Mouse (Mus musculus) limb, embryonic 11.5 days (tissue): Measurements from ENCODE around the gene Tmprss6. TPM values are rescaled to one million over a fixed set of nuclear protein-coding genes. Genes with fewer than 3 reads are reported as not detected.

Source experiments
- ATAC-seq: fragments of 200-750 bp; cut with Nextera tagmentation; 2 replicates; pipeline ENCODE4 v1.8.0; 2017; ENCODE audit warnings: low read depth; ENCODE audit not compliant: insufficient number of reproducible peaks, low FRiP score, low TSS enrichment
- DNase-seq: peaks from one replicate; pipeline ENCODE4 v3.0.0-alpha.2; 2015; ENCODE audit warnings: low spot score
- H3K27ac ChIP-seq: fragments of 300-500 bp; sonication (generic); replicated peaks from 2 replicates; pipeline ENCODE4 v1.5.1; 2014; ENCODE audit warnings: low read depth, mild to moderate bottlenecking, low read length
- H3K27me3 ChIP-seq: fragments of 300-500 bp; sonication (generic); 2 replicates; pipeline ENCODE4 v1.6.1; 2014; ENCODE audit warnings: mild to moderate bottlenecking, low read length, mixed read lengths; ENCODE audit not compliant: control insufficient read depth, insufficient read depth
- H3K36me3 ChIP-seq: fragments of 300-500 bp; sonication (generic); 2 replicates; pipeline ENCODE4 v1.6.1; 2014; ENCODE audit warnings: mild to moderate bottlenecking, low read length, moderate library complexity, mixed read lengths; ENCODE audit not compliant: control insufficient read depth, insufficient read depth
- H3K4me1 ChIP-seq: fragments of 300-500 bp; sonication (generic); 2 replicates; pipeline ENCODE4 v1.6.1; 2014; ENCODE audit warnings: low read length, mixed read lengths; ENCODE audit not compliant: control insufficient read depth, insufficient read depth
- H3K4me2 ChIP-seq: fragments of 300-500 bp; sonication (generic); 2 replicates; pipeline ENCODE4 v1.6.1; 2014; ENCODE audit warnings: low read depth, mild to moderate bottlenecking, moderate library complexity; ENCODE audit not compliant: severe bottlenecking
- H3K4me3 ChIP-seq: fragments of 300-500 bp; sonication (generic); 2 replicates; pipeline ENCODE4 v1.5.1; 2014; ENCODE audit warnings: low read depth, low read length
- H3K9ac ChIP-seq: fragments of 300-500 bp; sonication (generic); 2 replicates; pipeline ENCODE4 v1.6.1; 2014; ENCODE audit warnings: mild to moderate bottlenecking, low read length
- H3K9me3 ChIP-seq: fragments of 300-500 bp; sonication (generic); 2 replicates; pipeline ENCODE4 v1.6.1; 2016; ENCODE audit warnings: low read length; ENCODE audit not compliant: control insufficient read depth
- WGBS: fragments of 180-500 bp; shearing (Covaris S2); extraction: QIAGEN DNeasy Blood & Tissue Kit; methylation state at CpG from one replicate; pipeline ENCODE4 v1.1.7; 2014; 5-methylcytosine and 5-hydroxymethylcytosine counted together
- polyA plus RNA-seq: library from polyadenylated mRNA; unstranded; fragments of >200 nt; fragmentation: Nextera tagmentation; extraction: Ambion mirVana; gene quantifications from 2 replicates; pipeline ENCODE4 v1.2.1, GENCODE M21; 2014

Tmprss6 gene
- polyA plus RNA-seq, 1 experiment from 2014 or later, result 0.27 TPM

DNA sequence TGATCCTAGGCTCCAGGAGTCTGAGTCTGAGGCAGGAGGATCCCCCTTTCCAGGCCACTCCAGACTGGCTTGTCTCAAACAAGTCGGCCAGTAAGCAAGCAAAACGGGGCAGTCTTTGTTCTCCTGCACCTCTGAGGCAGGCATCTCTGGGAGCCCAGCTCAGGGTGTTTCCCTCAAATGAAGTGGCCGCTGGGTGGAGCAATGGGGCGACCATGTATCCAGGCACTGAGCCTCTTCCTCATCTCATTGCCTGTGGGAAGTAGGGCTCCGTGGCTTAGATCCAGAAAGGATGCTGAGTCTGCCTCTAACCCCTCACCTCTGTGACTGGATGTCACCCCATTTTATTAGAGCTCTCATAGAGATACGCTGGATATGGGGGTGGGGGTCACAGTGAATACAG is 1.6 kb downstream of the Tmprss6 start:
- 42% methylated on average over 6 of the region's 6 CpGs for WGBS
- no peaks in the 10 kb centered on the region for H3K9me3 ChIP-seq
- H3K4me1 ChIP-seq, result no peaks in the 10 kb centered on the region
- H3K27ac ChIP-seq, result no peak overlapping the region
- no peaks in the 10 kb centered on the region for H3K36me3 ChIP-seq
- ATAC-seq (no peak), DNase-seq (no peak)
- no peak overlapping the region for H3K9ac ChIP-seq
- no peaks in the 10 kb centered on the region for H3K27me3 ChIP-seq
- H3K4me3 ChIP-seq, result no peak overlapping the region
- H3K4me2 ChIP-seq, result no peak overlapping the region

DNA sequence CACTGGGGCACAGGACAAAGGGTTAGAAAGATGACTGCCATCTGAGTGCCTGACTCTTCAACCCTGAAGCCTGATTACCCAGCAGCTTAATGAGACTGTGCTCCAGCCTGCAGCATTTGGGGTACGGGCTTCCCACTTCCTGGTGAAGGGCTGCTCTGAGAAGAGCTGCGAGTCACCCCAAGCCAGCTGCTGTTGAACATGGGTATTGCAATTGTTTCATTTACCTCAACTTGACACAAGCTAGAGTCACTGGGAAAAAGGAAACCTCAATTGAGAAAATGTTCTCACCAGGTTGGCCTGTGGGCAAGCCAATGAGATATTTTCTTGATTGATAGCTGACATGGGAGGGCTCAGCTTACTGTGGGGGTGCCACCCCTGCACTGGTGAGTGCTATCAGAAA is 5.5 kb downstream of the Tmprss6 start:
- Histone ChIP-seq H3K27ac (no peak overlapping the region), H3K4me1 (no peaks in the 10 kb centered on the region), H3K9ac (no peak overlapping the region), H3K36me3 (no peaks in the 10 kb centered on the region), H3K27me3 (no peaks in the 10 kb centered on the region), H3K4me3 (no peak overlapping the region), H3K9me3 (no peaks in the 10 kb centered on the region), H3K4me2 (no peak overlapping the region)
- 64% methylated on average over 2 of the region's 2 CpGs for WGBS
- DNase-seq (no peak), ATAC-seq (no peak)

DNA sequence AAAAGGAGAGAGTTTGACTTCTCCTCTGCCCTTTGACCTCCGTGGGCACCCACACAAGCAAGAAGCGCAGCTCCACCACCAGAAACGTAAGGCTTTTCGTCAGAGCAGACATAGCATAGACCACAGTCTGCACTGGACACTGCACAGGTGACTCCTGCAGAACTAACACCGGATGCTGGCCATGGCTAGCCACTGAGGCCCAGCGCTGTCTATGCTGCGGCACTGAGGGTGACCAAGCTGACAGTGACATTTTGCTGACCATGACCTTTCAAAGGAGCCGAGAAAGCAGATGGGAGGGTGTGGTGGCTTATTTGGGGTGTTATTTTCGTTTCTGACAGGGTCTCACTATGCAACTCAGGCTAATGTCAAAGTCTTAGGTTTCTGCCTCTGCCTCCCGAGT is 11.2 kb downstream of the Tmprss6 start:
- no peak overlapping the region for H3K4me3 ChIP-seq
- DNase-seq, result no peak
- H3K27ac ChIP-seq, result no peak overlapping the region
- no peaks in the 10 kb centered on the region for H3K9me3 ChIP-seq
- no peak for ATAC-seq
- 84% methylated on average over 10 of the region's 10 CpGs for WGBS
- no peaks in the 10 kb centered on the region for H3K4me1 ChIP-seq
- H3K9ac ChIP-seq, result no peak overlapping the region
- H3K36me3 ChIP-seq, result no peaks in the 10 kb centered on the region
- no peak overlapping the region for H3K4me2 ChIP-seq
- no peaks in the 10 kb centered on the region for H3K27me3 ChIP-seq

DNA sequence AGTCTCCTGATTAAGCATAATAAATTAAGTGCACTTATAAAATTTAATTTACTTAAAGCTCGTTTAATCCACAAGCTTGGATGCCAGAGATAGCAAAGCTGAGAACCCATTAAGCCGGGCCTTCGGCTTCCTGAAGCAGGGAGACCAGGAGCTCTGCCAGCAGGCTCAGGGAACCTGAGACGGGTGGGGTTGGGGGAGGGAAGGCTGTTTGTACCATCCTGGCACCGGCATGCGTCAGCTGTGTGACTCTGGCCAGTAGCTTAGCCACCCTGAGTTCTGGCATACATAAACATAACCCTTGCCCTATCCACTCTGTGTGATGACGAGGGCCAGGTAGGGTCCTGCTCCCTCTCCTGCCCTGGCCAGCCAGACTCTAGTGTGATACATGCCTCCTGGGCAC is 12.4 kb downstream of the Tmprss6 start:
- Histone ChIP-seq H3K36me3 (no peaks in the 10 kb centered on the region), H3K4me1 (no peaks in the 10 kb centered on the region), H3K9ac (no peak overlapping the region), H3K4me2 (no peak overlapping the region), H3K27ac (no peak overlapping the region), H3K27me3 (no peaks in the 10 kb centered on the region), H3K4me3 (no peak overlapping the region), H3K9me3 (no peaks in the 10 kb centered on the region)
- DNase-seq, result no peak
- no peak for ATAC-seq
- WGBS, result 52% methylated on average over 7 of the region's 7 CpGs

DNA sequence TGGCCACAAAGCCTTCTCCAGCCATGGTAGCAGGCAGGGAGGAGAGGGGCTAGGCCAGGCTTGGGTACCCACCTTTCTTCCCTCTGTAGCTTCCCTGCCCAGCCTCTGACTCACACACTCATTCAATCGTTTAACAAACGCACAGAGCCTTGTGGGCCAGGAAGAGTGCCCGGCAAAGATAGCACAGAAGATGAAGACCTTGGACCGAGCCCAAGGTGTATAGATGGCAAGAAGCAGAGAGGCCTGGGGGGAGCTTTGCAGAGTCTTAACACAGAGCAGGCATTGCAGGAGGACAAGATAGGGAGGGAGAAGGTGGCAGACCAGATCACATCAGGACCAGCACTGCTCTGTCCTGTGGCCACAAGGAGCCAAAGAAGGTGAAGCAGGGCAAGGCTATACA is 13.3 kb downstream of the Tmprss6 start:
- no peaks in the 10 kb centered on the region for H3K4me1 ChIP-seq
- DNase-seq (no peak), ATAC-seq (no peak)
- 87% methylated on average over 4 of the region's 4 CpGs for WGBS
- no peaks in the 10 kb centered on the region for H3K9me3 ChIP-seq
- H3K9ac ChIP-seq, result no peak overlapping the region
- H3K4me3 ChIP-seq, result no peak overlapping the region
- H3K27me3 ChIP-seq, result no peaks in the 10 kb centered on the region
- no peak overlapping the region for H3K4me2 ChIP-seq
- no peaks in the 10 kb centered on the region for H3K36me3 ChIP-seq
- H3K27ac ChIP-seq, result no peak overlapping the region

DNA sequence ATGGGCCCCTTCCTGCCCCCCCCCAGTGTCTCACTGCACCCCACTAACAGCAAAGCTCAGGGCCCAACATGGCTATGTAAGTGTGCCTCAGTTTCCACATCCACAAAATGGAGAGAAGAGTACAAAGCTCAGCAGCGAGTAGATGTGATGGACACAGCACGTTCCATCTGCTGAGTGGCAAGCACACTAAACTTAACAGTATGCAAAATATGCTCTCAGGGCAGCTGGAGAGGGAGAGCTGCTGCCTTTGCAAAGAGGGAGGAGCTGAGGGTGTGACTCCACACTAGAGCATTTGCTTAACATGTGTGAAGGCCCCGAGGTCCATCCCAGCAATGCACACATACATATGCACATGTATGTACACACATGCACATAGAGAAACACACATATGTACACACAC is 15.5 kb downstream of the Tmprss6 start:
- H3K4me1 ChIP-seq, result no peaks in the 10 kb centered on the region
- WGBS, result 93% methylated on average over 3 of the region's 3 CpGs
- no peak overlapping the region for H3K27ac ChIP-seq
- H3K9me3 ChIP-seq, result no peaks in the 10 kb centered on the region
- H3K4me2 ChIP-seq, result no peak overlapping the region
- no peaks in the 10 kb centered on the region for H3K27me3 ChIP-seq
- no peaks in the 10 kb centered on the region for H3K36me3 ChIP-seq
- H3K9ac ChIP-seq, result no peak overlapping the region
- no peak for DNase-seq
- no peak for ATAC-seq
- H3K4me3 ChIP-seq, result no peak overlapping the region

DNA sequence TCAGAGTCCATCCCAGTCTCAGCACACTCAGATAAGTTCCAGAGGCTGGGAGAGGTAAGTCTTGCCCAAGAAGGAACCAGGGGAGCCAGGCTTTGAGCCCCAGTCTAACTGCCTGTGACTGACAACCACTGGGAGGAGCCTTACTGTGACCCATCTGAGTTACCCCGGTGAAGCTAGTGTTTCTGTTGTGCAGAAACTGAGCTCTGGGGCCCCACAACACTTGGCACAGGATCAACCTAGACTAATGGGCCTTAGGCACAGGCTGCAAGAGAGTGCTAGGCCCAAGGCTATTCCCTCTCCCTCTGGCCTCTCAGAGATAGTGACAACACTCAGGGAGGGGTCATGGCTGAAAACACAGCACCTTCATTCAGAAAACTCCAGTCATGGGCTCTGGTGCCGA is 17.2 kb downstream of the Tmprss6 start:
- Histone ChIP-seq H3K9ac (no peak overlapping the region), H3K4me1 (no peaks in the 10 kb centered on the region), H3K36me3 (no peaks in the 10 kb centered on the region), H3K9me3 (no peaks in the 10 kb centered on the region), H3K4me2 (no peak overlapping the region), H3K27me3 (no peaks in the 10 kb centered on the region), H3K4me3 (no peak overlapping the region), H3K27ac (no peak overlapping the region)
- WGBS, result 85% methylated on average over 2 of the region's 2 CpGs
- DNase-seq (no peak), ATAC-seq (no peak)

DNA sequence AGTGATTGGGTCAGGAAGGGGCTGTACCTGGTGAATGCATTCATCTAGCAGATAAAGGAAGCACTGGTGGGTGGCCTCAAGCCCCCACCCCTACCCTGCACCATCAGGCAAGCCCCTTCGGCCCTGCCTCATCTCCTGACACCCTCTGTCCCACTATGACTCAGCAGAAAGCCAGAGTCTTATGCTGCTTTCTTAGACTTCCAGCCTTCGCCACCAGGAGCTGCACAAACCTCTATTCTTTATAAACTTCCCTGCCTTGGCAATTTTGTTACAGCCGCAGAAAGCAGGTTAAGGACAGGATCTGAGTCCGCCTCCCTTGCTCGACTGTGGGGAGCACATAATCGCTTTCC is 18.0 kb downstream of the Tmprss6 start:
- ATAC-seq, result no peak
- WGBS, result 89% methylated on average over 6 of the region's 6 CpGs
- no peak for DNase-seq
- Histone ChIP-seq H3K27ac (no peak overlapping the region), H3K4me3 (no peak overlapping the region), H3K36me3 (no peaks in the 10 kb centered on the region), H3K4me2 (no peak overlapping the region), H3K27me3 (no peaks in the 10 kb centered on the region), H3K9me3 (no peaks in the 10 kb centered on the region), H3K4me1 (no peaks in the 10 kb centered on the region), H3K9ac (no peak overlapping the region; the same call in 1 of the 2 replicates)

DNA sequence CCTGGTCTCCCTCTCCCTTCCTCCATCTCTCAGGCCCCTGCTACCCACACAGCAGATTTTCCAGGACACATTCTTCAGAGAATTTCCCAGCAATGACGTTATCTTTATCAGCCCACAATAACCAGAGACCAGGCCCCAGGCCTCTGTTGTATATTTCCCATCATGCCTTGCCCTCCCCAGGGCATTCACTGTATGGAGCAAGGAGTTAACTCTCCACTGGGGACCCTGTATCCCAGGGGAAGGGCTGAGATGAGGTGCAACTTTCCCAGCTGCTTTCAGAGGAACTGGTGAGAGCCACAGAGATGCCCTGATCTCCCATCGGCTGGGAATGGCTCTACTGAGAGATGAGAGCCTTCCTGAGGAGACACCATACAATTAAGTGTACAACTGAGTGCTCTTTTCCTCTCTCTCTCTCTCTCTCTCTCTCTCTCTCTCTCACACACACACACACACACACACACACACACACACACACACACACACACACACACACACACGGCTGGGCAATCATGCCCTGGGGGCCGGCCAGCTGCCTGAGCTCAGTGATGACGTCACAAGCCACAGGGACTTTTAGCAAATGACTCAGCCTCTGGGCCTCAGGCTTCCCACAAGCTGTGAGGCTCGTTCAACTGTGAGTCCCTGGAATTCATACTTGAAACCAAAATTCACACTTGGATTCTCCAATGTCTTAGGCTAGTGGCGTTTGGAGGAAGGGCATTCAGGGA is 18.6 kb downstream of the Tmprss6 start:
- ATAC-seq (no peak), DNase-seq (peak; percentile 38)
- Histone ChIP-seq H3K4me2 (no peak overlapping the region), H3K9ac (no peak overlapping the region; the same call in 1 of the 2 replicates), H3K9me3 (no peaks in the 10 kb centered on the region), H3K36me3 (no peaks in the 10 kb centered on the region), H3K27me3 (no peaks in the 10 kb centered on the region), H3K27ac (no peak overlapping the region), H3K4me1 (no peaks in the 10 kb centered on the region), H3K4me3 (no peak overlapping the region)
- WGBS, result 38% methylated on average over 7 of the region's 7 CpGs
